Mouse (Mus musculus): ENCODE measurements around the gene Cabp2. TPM values are rescaled to one million over a fixed set of nuclear protein-coding genes. Genes with fewer than 3 reads are reported as not detected.

Gene Cabp2
- polyA plus RNA-seq, 1 experiment: not detected

GRCm38 (mm10) chr19:4089128-4089527 is 7.8 kb downstream of the Cabp2 start:
- H3K36me3 ChIP-seq (ENCODE audit: control insufficient read depth, insufficient read depth, low read length, poor library complexity, severe bottlenecking): no peaks in the 10 kb centered on the region
- TF ChIP-seq CTCF (IDR thresholded peaks at IDR 0.05; ENCODE audit: low read depth, low read length): no peak
- no peak for TF ChIP-seq POLR2A (IDR thresholded peaks at IDR 0.05; ENCODE audit: insufficient read depth, low read length)
- TF ChIP-seq EP300 (IDR thresholded peaks at IDR 0.05; ENCODE audit: insufficient read depth, low read depth, low read length): no peak
- no peak overlapping the region for H3K27ac ChIP-seq (ENCODE audit: insufficient read depth, low read length)
- H3K9me3 ChIP-seq (replicated peaks; ENCODE audit: control insufficient read depth, insufficient read depth, low read length, poor library complexity, severe bottlenecking): no peaks in the 10 kb centered on the region
- H3K27me3 ChIP-seq (ENCODE audit: control insufficient read depth, insufficient read depth, low read length, poor library complexity, severe bottlenecking): no peaks in the 10 kb centered on the region
- H3K9ac ChIP-seq (ENCODE audit: low read depth, poor library complexity, severe bottlenecking): no peak overlapping the region
- H3K4me3 ChIP-seq (ENCODE audit: low read depth, low read length): no peak overlapping the region
- no peaks in the 10 kb centered on the region for H3K4me1 ChIP-seq (ENCODE audit: control insufficient read depth, insufficient read depth, low read length)

GRCm38 (mm10) chr19:4090446-4090845 is 9.1 kb downstream of the Cabp2 start:
- H3K9me3 ChIP-seq (replicated peaks; ENCODE audit: control insufficient read depth, insufficient read depth, low read length, poor library complexity, severe bottlenecking): no peaks in the 10 kb centered on the region
- no peaks in the 10 kb centered on the region for H3K27me3 ChIP-seq (ENCODE audit: control insufficient read depth, insufficient read depth, low read length, poor library complexity, severe bottlenecking)
- TF ChIP-seq POLR2A (IDR thresholded peaks at IDR 0.05; ENCODE audit: insufficient read depth, low read length) (no peak), EP300 (IDR thresholded peaks at IDR 0.05; ENCODE audit: insufficient read depth, low read depth, low read length) (no peak)
- H3K27ac ChIP-seq (ENCODE audit: insufficient read depth, low read length): no peak overlapping the region
- H3K9ac ChIP-seq (ENCODE audit: low read depth, poor library complexity, severe bottlenecking): no peak overlapping the region
- H3K4me1 ChIP-seq (ENCODE audit: control insufficient read depth, insufficient read depth, low read length): no peaks in the 10 kb centered on the region
- H3K36me3 ChIP-seq (ENCODE audit: control insufficient read depth, insufficient read depth, low read length, poor library complexity, severe bottlenecking): no peaks in the 10 kb centered on the region
- no peak overlapping the region for H3K4me3 ChIP-seq (ENCODE audit: low read depth, low read length)

GRCm38 (mm10) chr19:4091383-4091782 is 10.0 kb downstream of the Cabp2 start:
- no peak overlapping the region for H3K27ac ChIP-seq (ENCODE audit: insufficient read depth, low read length)
- no peaks in the 10 kb centered on the region for H3K4me1 ChIP-seq (ENCODE audit: control insufficient read depth, insufficient read depth, low read length)
- no peaks in the 10 kb centered on the region for H3K9me3 ChIP-seq (replicated peaks; ENCODE audit: control insufficient read depth, insufficient read depth, low read length, poor library complexity, severe bottlenecking)
- H3K27me3 ChIP-seq (ENCODE audit: control insufficient read depth, insufficient read depth, low read length, poor library complexity, severe bottlenecking): no peaks in the 10 kb centered on the region
- TF ChIP-seq CTCF (IDR thresholded peaks at IDR 0.05; ENCODE audit: low read depth, low read length) (no peak), POLR2A (IDR thresholded peaks at IDR 0.05; ENCODE audit: insufficient read depth, low read length) (no peak), EP300 (IDR thresholded peaks at IDR 0.05; ENCODE audit: insufficient read depth, low read depth, low read length) (no peak)
- no peak overlapping the region for H3K4me3 ChIP-seq (ENCODE audit: low read depth, low read length)
- H3K9ac ChIP-seq (ENCODE audit: low read depth, poor library complexity, severe bottlenecking): no peak overlapping the region
- H3K36me3 ChIP-seq (ENCODE audit: control insufficient read depth, insufficient read depth, low read length, poor library complexity, severe bottlenecking): no peaks in the 10 kb centered on the region

GRCm38 (mm10) chr19:4092750-4093149 is 11.4 kb downstream of the Cabp2 start:
- TF ChIP-seq CTCF (IDR thresholded peaks at IDR 0.05; ENCODE audit: low read depth, low read length) (no peak), EP300 (IDR thresholded peaks at IDR 0.05; ENCODE audit: insufficient read depth, low read depth, low read length) (no peak), POLR2A (IDR thresholded peaks at IDR 0.05; ENCODE audit: insufficient read depth, low read length) (no peak)
- no peak overlapping the region for H3K4me3 ChIP-seq (ENCODE audit: low read depth, low read length)
- no peaks in the 10 kb centered on the region for H3K4me1 ChIP-seq (ENCODE audit: control insufficient read depth, insufficient read depth, low read length)
- H3K36me3 ChIP-seq (ENCODE audit: control insufficient read depth, insufficient read depth, low read length, poor library complexity, severe bottlenecking): no peaks in the 10 kb centered on the region
- no peaks in the 10 kb centered on the region for H3K9me3 ChIP-seq (replicated peaks; ENCODE audit: control insufficient read depth, insufficient read depth, low read length, poor library complexity, severe bottlenecking)
- no peak overlapping the region for H3K27ac ChIP-seq (ENCODE audit: insufficient read depth, low read length)
- no peak overlapping the region for H3K9ac ChIP-seq (ENCODE audit: low read depth, poor library complexity, severe bottlenecking)
- H3K27me3 ChIP-seq (ENCODE audit: control insufficient read depth, insufficient read depth, low read length, poor library complexity, severe bottlenecking): no peaks in the 10 kb centered on the region

- H3K27ac ChIP-seq (ENCODE audit: insufficient read depth, low read length): no peak overlapping the region
- no peaks in the 10 kb centered on the region for H3K36me3 ChIP-seq (ENCODE audit: control insufficient read depth, insufficient read depth, low read length, poor library complexity, severe bottlenecking)
- H3K4me3 ChIP-seq (ENCODE audit: low read depth, low read length): no peak overlapping the region
- H3K4me1 ChIP-seq (ENCODE audit: control insufficient read depth, insufficient read depth, low read length): peaks cover 2% of the 10 kb centered on the region
- no peaks in the 10 kb centered on the region for H3K9me3 ChIP-seq (replicated peaks; ENCODE audit: control insufficient read depth, insufficient read depth, low read length, poor library complexity, severe bottlenecking)
- TF ChIP-seq CTCF (IDR thresholded peaks at IDR 0.05; ENCODE audit: low read depth, low read length) (no peak), EP300 (IDR thresholded peaks at IDR 0.05; ENCODE audit: insufficient read depth, low read depth, low read length) (no peak), POLR2A (IDR thresholded peaks at IDR 0.05; ENCODE audit: insufficient read depth, low read length) (no peak)
- H3K9ac ChIP-seq (ENCODE audit: low read depth, poor library complexity, severe bottlenecking): no peak overlapping the region
- no peaks in the 10 kb centered on the region for H3K27me3 ChIP-seq (ENCODE audit: control insufficient read depth, insufficient read depth, low read length, poor library complexity, severe bottlenecking)
These were observed 12.4 kb downstream of the Cabp2 start for GRCm38 (mm10) chr19:4093772-4094171.

GRCm38 (mm10) chr19:4094348-4094747 is 13.0 kb downstream of the Cabp2 start:
- no peak for TF ChIP-seq CTCF (IDR thresholded peaks at IDR 0.05; ENCODE audit: low read depth, low read length)
- TF ChIP-seq POLR2A (IDR thresholded peaks at IDR 0.05; ENCODE audit: insufficient read depth, low read length): no peak
- no peak for TF ChIP-seq EP300 (IDR thresholded peaks at IDR 0.05; ENCODE audit: insufficient read depth, low read depth, low read length)
- no peak overlapping the region for H3K4me3 ChIP-seq (ENCODE audit: low read depth, low read length)
- H3K36me3 ChIP-seq (ENCODE audit: control insufficient read depth, insufficient read depth, low read length, poor library complexity, severe bottlenecking): no peaks in the 10 kb centered on the region
- peaks cover 2% of the 10 kb centered on the region for H3K4me1 ChIP-seq (ENCODE audit: control insufficient read depth, insufficient read depth, low read length)
- H3K27ac ChIP-seq (ENCODE audit: insufficient read depth, low read length): no peak overlapping the region
- no peaks in the 10 kb centered on the region for H3K9me3 ChIP-seq (replicated peaks; ENCODE audit: control insufficient read depth, insufficient read depth, low read length, poor library complexity, severe bottlenecking)
- H3K9ac ChIP-seq (ENCODE audit: low read depth, poor library complexity, severe bottlenecking): no peak overlapping the region
- H3K27me3 ChIP-seq (ENCODE audit: control insufficient read depth, insufficient read depth, low read length, poor library complexity, severe bottlenecking): no peaks in the 10 kb centered on the region
